Mouse (Mus musculus) monocyte, adult 5-6 weeks (primary cell): ENCODE results near the gene Kdsr. TPM values are rescaled to one million over a fixed set of nuclear protein-coding genes. Genes with fewer than 3 reads are reported as not detected.
"Not testable (repeated sequence)": the region's sequence is repeated elsewhere in the genome, so short reads cannot be mapped to it uniquely, and the experiment has no call there.

Experiments used
- ATAC-seq: fragments of 153-309, 156-312 bp; replicated peaks from 2 replicates; pipeline ENCODE4 v1.8.0; 2017; ENCODE audit warnings: mild to moderate bottlenecking; ENCODE audit not compliant: low TSS enrichment, insufficient number of reproducible peaks, severe bottlenecking, poor library complexity, low FRiP score
- total RNA-seq: library from RNA; stranded (forward); fragments of 200-1000, 200-491, 200-594 nt; gene quantifications from 3 replicates; pipeline ENCODE4 v1.2.3, GENCODE M21; 2017

The Kdsr gene
- total RNA-seq, 1 experiment from 2014 or later: 25.0 TPM

- ATAC-seq: no peak
These were observed 10.8 kb downstream of the Kdsr start for GRCm38 (mm10) chr1:106748555-106749315.

- ATAC-seq: no peak
These were observed 16.5 kb downstream of the Kdsr start for GRCm38 (mm10) chr1:106742980-106743379.

- ATAC-seq: no peak
These were observed 18.8 kb downstream of the Kdsr start for GRCm38 (mm10) chr1:106740735-106741134.

- ATAC-seq: no peak
These were observed 19.7 kb downstream of the Kdsr start for GRCm38 (mm10) chr1:106739810-106740209.

- no peak for ATAC-seq
These were observed 21.4 kb downstream of the Kdsr start for GRCm38 (mm10) chr1:106738092-106738491.

GRCm38 (mm10) chr1:106736211-106736610 lies 23.3 kb downstream of the Kdsr start:
- ATAC-seq: no peak

- 0 out of 2 replicates have a peak, but pooled peaks have one; percentile 58 for ATAC-seq
These were observed 23.9 kb downstream of the Kdsr start for GRCm38 (mm10) chr1:106735586-106735985.

DNA sequence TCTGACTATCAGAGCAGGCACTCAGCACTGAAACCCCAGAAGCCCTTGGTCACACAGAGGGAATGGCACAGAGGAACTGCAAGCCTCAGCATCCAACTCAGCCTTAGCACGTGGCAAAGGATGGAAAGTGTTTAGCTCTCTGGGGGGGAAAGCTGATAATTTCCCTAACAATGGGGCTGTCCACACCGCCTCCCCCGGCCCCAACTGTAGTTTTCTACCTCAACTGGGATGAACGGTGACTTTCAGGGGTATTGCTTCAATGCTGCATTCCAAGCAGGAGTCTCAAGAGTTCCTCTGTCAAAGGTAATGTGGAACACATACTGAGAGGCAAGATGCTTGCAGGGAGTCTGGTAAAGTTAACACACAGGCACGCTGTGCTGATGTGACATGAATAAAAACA lies 37.5 kb downstream of the Kdsr start:
- ATAC-seq: no peak

DNA sequence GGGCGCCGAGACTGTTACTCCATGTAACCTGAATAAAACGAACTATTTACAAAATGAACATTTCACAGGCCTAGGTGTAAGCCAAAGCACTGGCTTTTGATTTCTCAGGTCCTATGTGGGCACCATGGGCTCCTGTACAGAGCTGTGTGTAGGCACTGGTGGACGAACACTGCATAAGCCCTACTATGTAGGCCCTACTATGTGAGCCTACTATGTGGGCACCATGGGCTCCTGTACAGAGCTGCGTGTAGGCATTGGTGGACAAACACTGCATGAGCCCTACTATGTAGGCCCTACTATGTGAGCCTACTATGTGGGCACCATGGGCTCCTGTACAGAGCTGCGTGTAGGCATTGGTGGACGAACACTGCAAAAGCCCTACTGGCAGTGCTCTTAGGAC lies 41.8 kb downstream of the Kdsr start:
- not testable (repeated sequence) for ATAC-seq

DNA sequence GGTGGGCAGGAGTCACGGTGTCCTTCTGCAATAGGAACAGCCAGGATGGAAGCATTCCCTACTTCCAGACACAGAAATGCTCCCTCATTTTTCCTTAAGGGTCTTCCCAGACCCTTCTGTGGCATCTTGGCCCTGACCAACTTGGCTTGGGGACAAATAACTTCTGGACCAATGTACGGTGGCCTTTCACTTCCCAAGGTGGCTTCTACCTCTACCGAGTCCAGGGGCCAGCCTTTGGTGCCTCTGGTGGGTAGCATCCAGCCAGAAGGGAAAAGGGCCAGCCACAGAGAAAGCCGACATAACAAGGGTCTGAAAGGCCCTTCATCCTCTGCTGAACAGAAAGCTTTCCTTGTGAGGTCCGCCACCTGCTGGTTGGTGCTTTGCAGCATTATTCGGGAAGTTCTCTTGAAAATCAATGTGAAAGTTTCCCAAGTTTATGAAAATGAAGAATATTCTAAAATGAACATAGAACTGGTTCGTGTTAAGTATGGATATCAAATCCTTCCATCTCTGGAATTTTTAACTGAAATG lies 42.4 kb downstream of the Kdsr start:
- ATAC-seq: no peak

DNA sequence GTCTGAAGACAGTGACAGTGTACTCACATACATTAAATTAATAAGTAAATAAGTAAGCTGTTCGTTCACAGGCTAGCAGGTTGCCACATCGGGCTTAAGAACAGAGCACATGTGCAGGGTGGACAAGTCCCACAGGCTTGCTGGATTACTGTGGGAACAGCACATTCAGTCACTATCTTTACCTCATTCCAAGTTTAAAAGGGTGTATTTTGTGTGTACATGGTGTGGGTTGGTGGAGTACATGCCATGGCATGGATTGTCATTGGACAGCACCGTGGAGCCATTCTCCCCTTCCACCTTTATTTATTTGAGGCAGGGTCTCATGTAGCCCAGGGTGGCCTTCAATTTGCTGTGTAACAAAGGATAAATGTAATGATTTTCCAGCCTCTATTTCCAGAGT lies 43.4 kb downstream of the Kdsr start:
- ATAC-seq: no peak

DNA sequence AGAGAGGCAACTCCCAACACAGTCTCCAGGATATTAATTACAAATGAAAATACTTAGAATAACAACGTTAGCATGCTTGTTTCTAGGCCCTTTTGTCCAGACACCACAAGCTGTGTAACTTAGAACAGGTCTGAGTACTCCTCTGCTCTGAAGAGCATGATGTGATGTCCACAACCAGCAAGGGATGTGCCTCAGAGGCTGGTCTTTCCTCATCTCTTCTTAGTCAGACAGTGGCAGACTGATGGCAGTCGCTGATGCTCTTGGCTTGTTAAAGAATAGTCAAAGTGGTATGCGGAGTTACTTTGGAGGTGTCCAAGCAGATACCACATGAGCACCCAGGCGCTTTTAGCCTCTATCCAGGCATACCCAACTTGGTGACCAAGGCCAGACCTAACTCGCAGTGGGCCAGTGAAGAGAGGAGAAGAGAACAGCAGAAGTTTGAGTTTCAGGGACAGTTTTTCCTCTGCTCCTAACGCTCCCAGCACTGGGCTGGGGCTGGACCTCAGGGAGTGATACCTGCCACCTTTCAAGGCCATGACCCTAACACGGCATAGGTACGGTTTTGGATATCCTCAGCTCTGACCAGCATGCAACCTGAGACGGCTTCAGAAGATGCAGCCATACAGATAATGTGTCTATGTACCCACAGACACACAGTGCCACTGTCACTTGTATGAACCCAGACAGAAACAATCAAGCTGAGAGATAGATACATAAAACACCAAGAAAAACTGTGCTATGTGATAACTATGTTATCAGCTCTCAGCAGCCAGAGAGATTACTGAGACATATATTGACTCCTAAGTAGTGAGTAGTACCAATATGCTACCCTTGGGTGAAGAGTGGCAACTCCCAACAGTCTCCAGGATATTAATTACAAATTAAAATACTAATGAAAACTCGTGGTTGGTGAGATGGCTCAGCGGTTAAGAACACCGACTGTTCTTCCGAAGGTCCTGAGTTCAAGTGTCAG lies 44.1 kb downstream of the Kdsr start:
- ATAC-seq: no peak

DNA sequence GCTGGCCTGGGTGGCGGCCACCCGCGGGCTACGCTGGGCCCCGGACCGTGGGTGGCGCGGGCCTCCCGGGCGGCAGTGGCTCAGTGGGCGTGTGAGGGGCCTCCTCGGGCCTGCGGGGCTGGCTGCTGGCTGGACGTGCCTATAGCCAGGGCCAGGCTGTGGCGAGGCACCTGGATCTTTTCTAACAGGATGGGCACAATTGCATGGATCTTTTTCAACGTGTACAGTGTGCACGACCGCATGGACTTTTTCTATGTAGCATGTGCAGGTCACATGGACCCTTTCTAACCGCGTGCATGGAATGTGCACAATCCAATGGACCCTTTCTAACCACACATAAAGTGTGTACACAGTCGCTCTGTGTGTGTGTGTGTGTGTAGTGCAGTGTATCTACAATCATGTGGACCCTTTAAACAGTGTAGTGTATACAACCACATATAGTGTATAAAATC lies 45.0 kb downstream of the Kdsr start:
- peak; percentile 13; the same call in 1 of the 2 replicates for ATAC-seq

DNA sequence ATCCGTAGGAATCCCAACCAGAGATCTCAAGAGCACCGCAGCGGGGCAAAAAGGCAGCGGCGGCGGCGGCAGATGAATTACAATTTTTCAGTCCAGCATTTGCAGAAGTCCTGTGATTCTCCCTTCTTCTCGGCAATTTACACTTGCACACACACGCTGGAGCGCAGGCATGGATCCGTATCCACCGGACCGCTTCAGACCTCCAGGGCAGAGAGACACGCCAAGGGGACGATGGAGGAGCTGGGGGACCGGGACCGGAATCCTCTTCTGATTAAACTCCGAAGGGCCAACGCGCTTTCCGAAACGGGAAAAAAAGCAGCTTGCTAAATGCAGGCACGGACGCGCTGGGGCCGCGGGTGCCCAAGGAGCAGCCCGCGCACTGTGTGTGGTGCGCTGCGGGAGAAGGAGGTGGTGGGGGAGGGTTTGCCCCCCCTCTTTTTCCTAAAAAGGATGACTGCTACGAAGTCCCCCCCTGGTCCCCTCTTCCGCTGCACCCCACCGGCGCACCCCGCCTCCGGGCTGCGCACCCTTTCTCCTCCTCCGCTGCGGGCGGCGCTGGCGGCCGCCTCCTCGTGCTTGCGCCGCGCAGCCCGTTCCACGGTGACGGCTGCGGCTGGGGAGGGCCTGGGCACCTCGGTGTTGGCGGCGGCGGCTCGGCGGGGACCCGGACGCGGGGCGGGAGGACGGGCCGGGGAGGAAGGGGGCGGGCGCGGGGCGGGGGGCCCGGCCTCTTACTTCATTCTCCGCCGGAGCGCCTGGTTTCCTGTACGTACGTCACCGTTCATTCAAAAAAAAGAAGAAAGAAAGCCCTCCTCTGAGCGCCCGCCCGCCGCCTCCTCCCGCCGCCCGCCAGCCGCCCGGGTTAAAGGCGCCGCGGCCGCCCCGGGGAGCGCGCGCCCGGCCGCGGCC lies 45.7 kb downstream of the Kdsr start, which contains the start of gene Bcl2:
Gene Bcl2 (minus strand): TSS at position 654 of the 909 bp plus-strand sequence.
- ATAC-seq: peak; percentile 42; the same call in 1 of the 2 replicates

- ATAC-seq: peak; percentile 72
These were observed 47.2 kb downstream of the Kdsr start for GRCm38 (mm10) chr1:106712330-106712729.

DNA sequence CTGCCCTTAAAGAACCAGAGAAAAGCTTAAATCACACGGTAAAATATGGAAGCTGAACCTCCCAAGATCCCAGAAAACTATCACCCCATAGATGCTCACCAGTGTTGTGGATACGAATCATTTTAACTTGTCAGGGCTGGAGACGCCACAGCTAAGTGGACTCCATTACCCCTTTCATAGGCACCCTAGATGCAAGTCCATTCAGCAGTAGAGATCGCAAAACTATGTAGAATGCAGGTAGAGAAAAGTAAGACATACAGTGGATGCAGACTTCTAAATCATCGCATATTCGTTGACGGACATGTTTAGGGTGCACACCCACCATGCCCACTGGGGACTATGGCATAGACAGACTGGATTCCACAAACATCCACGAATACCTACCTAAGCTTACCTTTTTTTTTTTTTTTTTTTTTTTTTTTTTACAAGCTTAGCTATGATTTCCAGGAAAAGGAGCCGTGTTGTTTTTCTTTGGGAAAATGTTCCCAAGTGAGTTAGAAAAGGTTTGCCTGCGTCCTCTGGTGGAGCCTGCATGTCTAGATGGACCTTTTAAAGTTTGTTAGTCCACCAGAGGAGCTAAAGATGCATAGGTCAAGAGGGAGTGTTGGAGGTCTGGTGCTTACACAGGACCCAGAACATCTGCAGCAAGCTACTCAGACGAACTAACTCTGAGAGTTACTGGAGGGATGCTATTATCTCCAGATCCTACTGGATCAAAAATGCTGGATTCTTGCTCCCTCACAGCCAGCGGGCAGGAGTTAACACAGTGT lies 48.0 kb downstream of the Kdsr start:
- ATAC-seq: no peak

- ATAC-seq: no peak
These were observed 49.3 kb downstream of the Kdsr start for GRCm38 (mm10) chr1:106710202-106710601.
